Mouse (Mus musculus): ENCODE results near the gene Nudt15.

DNA sequence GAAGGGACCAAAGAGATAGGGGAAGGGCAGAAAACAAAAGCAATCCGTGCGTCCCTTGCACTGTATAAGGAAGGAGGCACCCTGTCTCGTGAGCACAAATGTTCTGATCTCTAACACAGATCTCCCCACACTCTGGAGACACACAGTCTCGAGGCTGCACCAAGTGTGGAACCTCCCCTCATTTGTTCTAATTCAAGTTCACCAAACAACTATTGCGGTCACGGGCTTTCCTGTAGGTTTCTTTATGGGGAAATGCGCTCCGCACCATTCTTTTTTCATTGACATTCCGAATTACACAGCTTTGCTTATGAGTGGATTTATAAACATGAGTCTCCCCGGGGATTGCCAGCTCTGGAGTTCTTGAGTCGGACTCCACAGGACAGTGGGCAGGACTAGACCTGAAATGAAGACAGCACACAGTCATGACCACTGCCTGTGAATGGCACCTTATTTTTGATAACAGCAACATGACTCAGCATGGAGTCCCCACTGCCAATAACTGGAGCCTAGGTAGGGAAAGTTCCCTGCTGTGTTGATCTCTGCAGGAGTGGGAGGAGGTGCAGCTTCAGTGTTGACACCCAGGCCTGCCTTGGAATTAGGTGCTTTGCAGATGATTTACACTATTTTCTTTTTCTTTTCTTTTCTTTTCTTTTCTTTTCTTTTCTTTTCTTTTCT, 40.2 kb downstream of the Nudt15 start:
- no peak for TF ChIP-seq GATA1 (IDR thresholded peaks at IDR 0.05; ENCODE audit: low read length)
- no peak for TF ChIP-seq TAL1 (IDR thresholded peaks at IDR 0.05; ENCODE audit: low read length)

Measured in erythroblast, embryonic 14.5 days (primary cell).